Mouse (Mus musculus) erythroblast, embryonic 14.5 days (primary cell): ENCODE results near the gene Aprt. TPM values are rescaled to one million over a fixed set of nuclear protein-coding genes. Genes with fewer than 3 reads are reported as not detected.
"Not testable (repeated sequence)": the region's sequence is repeated elsewhere in the genome, so short reads cannot be mapped to it uniquely, and the experiment has no call there.

Source experiments
- H3K27me3 ChIP-seq: 2 replicates; pipeline ENCODE4 v1.6.1; 2012; ENCODE audit warnings: inconsistent platforms; ENCODE audit not compliant: control insufficient read depth
- H3K36me3 ChIP-seq: 2 replicates; pipeline ENCODE4 v1.6.1; 2012; ENCODE audit warnings: mild to moderate bottlenecking, inconsistent platforms; ENCODE audit not compliant: control insufficient read depth
- H3K4me1 ChIP-seq: 2 replicates; pipeline ENCODE4 v1.6.1; 2012; ENCODE audit warnings: inconsistent platforms; ENCODE audit not compliant: control insufficient read depth
- H3K4me3 ChIP-seq: replicated peaks from 2 replicates; pipeline ENCODE3; 2012; ENCODE audit warnings: moderate library complexity, mild to moderate bottlenecking, inconsistent platforms
- H3K9me3 ChIP-seq: 2 replicates; pipeline ENCODE4 v1.6.1; 2012; ENCODE audit warnings: low read length, inconsistent platforms, mixed read lengths; ENCODE audit not compliant: control insufficient read depth
- GATA1 ChIP-seq: IDR thresholded peaks from 2 replicates; pipeline ENCODE4 v1.6.1; 2012; ENCODE audit warnings: low read length, inconsistent platforms, mixed read lengths
- TAL1 ChIP-seq: IDR thresholded peaks from 3 replicates; pipeline ENCODE4 v1.6.1; 2012; ENCODE audit warnings: low read length, inconsistent platforms, mixed read lengths
- polyA plus RNA-seq: library from polyadenylated mRNA; stranded (reverse); fragments of >175 nt; gene quantifications from 2 replicates; pipeline ENCODE4 v1.2.3, GENCODE M21; 2012

The Aprt gene
- polyA plus RNA-seq, 1 experiment = 4.8 TPM

GRCm38 (mm10) chr8:122575735-122576647, 718 bp downstream of the Aprt start:
- peaks cover 44% of the 10 kb centered on the region for H3K36me3 ChIP-seq
- TF ChIP-seq TAL1 (no peak), GATA1 (no peak)
- peaks cover 64% of the 10 kb centered on the region for H3K4me1 ChIP-seq
- no peaks in the 10 kb centered on the region for H3K9me3 ChIP-seq
- peak overlapping the region; percentile 79 for H3K4me3 ChIP-seq
- peaks cover 10% of the 10 kb centered on the region for H3K27me3 ChIP-seq

GRCm38 (mm10) chr8:122575286-122575685, 1.4 kb downstream of the Aprt start:
- Histone ChIP-seq H3K4me3 (peak overlapping the region; percentile 79), H3K9me3 (no peaks in the 10 kb centered on the region; the same call in 1 of the 2 replicates), H3K36me3 (peaks cover 51% of the 10 kb centered on the region), H3K27me3 (peaks cover 9% of the 10 kb centered on the region), H3K4me1 (peaks cover 71% of the 10 kb centered on the region)
- TF ChIP-seq GATA1 (no peak), TAL1 (no peak)

DNA sequence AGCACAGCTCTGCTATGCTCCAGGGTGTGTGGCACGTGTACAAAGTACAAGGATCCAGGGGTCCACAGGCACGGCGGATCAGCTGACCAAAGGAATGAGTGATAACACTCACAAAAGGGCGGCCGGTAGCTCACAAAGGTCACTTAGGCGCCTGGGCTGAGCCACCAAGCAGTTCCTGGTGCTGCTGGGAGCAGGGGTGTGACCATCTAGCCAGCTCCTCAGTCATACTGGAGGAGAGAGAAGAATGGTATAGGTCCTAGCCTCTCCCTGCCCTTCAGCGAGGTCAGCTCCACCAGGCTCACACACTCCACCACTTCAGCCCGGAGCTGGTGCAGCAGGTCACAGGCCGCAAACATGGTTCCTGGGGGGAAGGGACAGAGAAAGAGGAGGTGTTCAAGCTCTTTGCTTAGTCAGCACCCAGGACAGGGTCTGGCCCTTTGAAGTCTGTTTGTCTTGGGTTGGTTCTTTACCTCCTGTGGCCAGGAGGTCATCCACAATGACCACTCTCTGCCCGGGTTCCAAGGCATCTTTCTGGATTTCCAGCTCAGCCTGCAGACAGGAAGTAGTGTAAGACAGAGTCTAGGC, 1.9 kb downstream of the Aprt start:
- Histone ChIP-seq H3K4me3 (peak overlapping the region; percentile 79), H3K9me3 (no peaks in the 10 kb centered on the region; the same call in 1 of the 2 replicates), H3K4me1 (peaks cover 76% of the 10 kb centered on the region), H3K27me3 (peaks cover 7% of the 10 kb centered on the region), H3K36me3 (peaks cover 56% of the 10 kb centered on the region)
- TF ChIP-seq TAL1 (no peak), GATA1 (no peak)

- H3K36me3 ChIP-seq = peaks cover 61% of the 10 kb centered on the region
- peaks cover 81% of the 10 kb centered on the region for H3K4me1 ChIP-seq
- no peaks in the 10 kb centered on the region; the same call in 1 of the 2 replicates for H3K9me3 ChIP-seq
- peak overlapping the region; percentile 79 for H3K4me3 ChIP-seq
- H3K27me3 ChIP-seq = peaks cover 6% of the 10 kb centered on the region
- TF ChIP-seq GATA1 (no peak), TAL1 (no peak)
These were observed 2.4 kb downstream of the Aprt start for GRCm38 (mm10) chr8:122574264-122574663.

GRCm38 (mm10) chr8:122573577-122573976, 3.1 kb downstream of the Aprt start:
- Histone ChIP-seq H3K9me3 (no peaks in the 10 kb centered on the region; the same call in 1 of the 2 replicates), H3K27me3 (peaks cover 2% of the 10 kb centered on the region), H3K4me3 (no peak overlapping the region), H3K4me1 (peaks cover 87% of the 10 kb centered on the region), H3K36me3 (peaks cover 67% of the 10 kb centered on the region)
- TF ChIP-seq TAL1 = no peak
- no peak for TF ChIP-seq GATA1

DNA sequence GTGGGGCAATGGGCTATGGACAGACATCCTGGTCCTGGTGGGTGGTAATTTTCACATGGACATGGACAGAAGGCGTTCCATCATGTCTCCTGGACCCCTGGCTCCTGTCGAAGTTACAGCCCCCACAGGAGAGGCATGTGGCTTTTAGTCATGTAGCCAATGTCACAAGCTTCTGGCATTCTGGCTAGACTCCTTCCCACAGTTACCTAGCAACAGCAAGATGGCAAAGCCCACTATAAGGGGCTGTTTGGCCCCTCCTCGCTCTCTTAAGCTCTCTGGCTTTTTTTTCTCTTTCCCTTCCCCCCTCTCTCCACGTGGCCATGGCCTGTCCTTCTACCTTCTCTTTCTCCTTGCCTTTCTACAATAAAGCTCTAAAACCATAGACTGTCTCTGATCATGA, 3.5 kb downstream of the Aprt start:
- Histone ChIP-seq H3K4me1 (peaks cover 87% of the 10 kb centered on the region), H3K36me3 (peaks cover 67% of the 10 kb centered on the region)
- not testable (repeated sequence) for H3K27me3 ChIP-seq, H3K9me3 ChIP-seq, H3K4me3 ChIP-seq

DNA sequence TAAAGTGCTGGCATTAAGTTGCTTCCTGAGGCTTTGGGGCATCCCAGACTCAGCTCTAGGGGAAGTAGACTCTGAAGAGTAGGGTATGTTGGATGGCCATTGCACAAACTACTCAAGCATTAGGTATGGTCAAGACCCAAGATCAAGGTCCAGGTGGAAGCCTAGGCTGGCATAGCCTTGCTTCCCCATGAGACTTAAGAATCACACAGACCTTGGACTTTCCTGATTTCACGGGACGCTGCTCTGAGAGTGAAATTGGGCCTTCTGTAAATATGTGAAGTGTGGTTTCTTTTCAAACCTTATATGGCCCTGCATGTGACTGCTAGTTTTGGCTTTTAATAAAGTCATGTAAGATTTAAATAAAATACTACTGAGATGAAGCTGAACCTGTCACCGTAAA, 4.0 kb downstream of the Aprt start:
- TF ChIP-seq GATA1 (no peak), TAL1 (no peak)
- H3K4me3 ChIP-seq = no peak overlapping the region
- H3K27me3 ChIP-seq = no peaks in the 10 kb centered on the region; the same call in 1 of the 2 replicates
- peaks cover 67% of the 10 kb centered on the region for H3K36me3 ChIP-seq
- no peaks in the 10 kb centered on the region; the same call in 1 of the 2 replicates for H3K9me3 ChIP-seq
- H3K4me1 ChIP-seq = peaks cover 87% of the 10 kb centered on the region

GRCm38 (mm10) chr8:122571750-122572267, 4.9 kb downstream of the Aprt start:
- Histone ChIP-seq H3K27me3 (no peaks in the 10 kb centered on the region; the same call in 1 of the 2 replicates), H3K36me3 (peaks cover 67% of the 10 kb centered on the region), H3K4me1 (peaks cover 89% of the 10 kb centered on the region), H3K4me3 (no peak overlapping the region), H3K9me3 (no peaks in the 10 kb centered on the region; the same call in 1 of the 2 replicates)
- TF ChIP-seq GATA1 = no peak
- TF ChIP-seq TAL1 = no peak

GRCm38 (mm10) chr8:122571153-122571552, 5.6 kb downstream of the Aprt start:
- peaks cover 67% of the 10 kb centered on the region for H3K36me3 ChIP-seq
- H3K4me3 ChIP-seq = peak overlapping the region; percentile 1
- peaks cover 89% of the 10 kb centered on the region for H3K4me1 ChIP-seq

More at GRCm38 (mm10) chr8:122571153-122571552, 5.6 kb downstream of the Aprt start:
- H3K27me3 ChIP-seq = no peaks in the 10 kb centered on the region; the same call in 1 of the 2 replicates
- TF ChIP-seq TAL1 (no peak), GATA1 (no peak)
- H3K9me3 ChIP-seq = no peaks in the 10 kb centered on the region; the same call in 1 of the 2 replicates
